Mouse (Mus musculus) layer of hippocampus, postnatal 14 days (tissue): ENCODE data around the gene Rxra. TPM values are rescaled to one million over a fixed set of nuclear protein-coding genes. Genes with fewer than 3 reads are reported as not detected.
A peak's percentile ranks its signal among the peaks of the same experiment; 100 is the strongest.

ENCODE experiments used
- DNase-seq, 2 experiments: peaks; one replicate each; pipeline ENCODE4 v3.0.0; 2021 to 2022; ENCODE audit warnings: low spot score in 2 of 2, mixed read lengths in 1 of 2
- total RNA-seq, 2 experiments: library from RNA; stranded (reverse); gene quantifications; 2 replicates each; pipeline ENCODE4 v1.2.3; 2021

Gene Rxra
- total RNA-seq, 2 experiments from 2014 or later, result 19.4 to 21.0 TPM

GRCm38 (mm10) chr2:27667677-27668076 lies 8.6 kb upstream of the Rxra start:
- DNase-seq, result no peak

- DNase-seq, result no peak
Measured at GRCm38 (mm10) chr2:27670746-27671145, 5.5 kb upstream of the Rxra start.

DNA sequence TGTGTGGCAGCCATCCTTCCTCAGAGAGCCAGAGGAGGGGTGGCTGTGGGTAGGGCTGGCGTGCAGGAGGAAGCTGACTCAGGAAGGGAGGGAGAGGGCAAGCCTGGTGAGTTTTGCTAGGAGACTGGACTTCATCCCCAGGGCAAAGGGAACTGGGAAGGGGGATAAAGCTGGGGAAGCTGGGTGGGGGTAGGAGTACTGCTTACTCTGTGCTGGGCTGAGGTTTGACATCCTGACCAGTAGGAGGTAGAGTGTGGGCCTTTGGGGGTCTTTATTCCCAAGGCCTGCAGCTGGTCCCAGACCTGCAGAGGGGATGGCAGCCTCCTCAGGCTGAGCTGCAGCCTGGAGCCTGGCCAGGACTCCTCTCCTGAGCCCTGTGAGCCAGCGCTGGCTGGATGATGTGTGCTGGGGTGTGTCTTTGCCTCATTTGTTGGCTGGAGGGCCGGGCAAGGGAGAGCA lies 4.6 kb upstream of the Rxra start:
- DNase-seq, result no peak

GRCm38 (mm10) chr2:27676478-27677325 lies 462 bp downstream of the Rxra start:
- peak in 1 of 2 experiments; percentile 36 for DNase-seq

DNA sequence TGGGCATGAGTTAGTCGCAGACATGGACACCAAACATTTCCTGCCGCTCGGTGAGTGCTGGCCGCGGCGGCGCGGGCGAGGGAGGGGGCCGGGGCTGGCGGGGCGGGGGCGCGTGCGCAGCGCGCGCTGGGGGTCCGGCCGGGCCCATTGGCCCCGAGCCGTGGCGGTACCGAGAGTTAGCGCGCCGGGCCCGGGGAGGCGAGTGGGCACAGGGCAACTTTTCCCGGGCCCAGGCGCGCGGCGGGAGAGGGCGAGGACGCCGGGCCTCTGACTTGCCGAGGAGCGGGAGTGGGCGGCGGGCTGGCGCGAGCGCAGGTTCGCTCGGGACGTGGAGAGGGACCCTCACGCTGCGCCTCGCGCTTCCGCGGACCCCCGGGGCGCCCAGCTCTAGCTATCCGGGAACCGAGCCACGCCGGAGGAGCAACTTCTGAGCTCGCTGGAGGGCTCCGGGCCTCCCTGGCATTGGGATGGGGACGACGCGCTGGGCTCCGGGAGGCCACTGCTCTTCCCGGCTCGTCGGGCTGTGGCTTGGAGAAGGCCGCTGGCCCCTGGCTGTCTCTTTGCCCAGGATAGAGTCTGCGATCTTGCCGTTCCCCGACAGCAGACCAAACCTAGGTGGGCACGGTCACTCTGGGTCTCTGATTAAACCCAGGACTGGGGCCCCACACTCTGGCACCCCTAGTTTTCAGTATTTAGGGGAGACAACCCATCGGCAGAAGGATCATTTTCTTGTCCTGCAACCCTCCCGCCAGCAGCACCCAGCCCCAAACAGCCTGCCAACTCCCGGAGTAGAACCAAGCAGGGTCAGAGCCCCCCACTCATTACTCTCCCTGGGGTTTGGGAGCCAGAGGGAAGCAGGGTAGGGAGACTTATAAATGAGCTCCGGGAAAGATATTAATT lies 1.4 kb downstream of the Rxra start:
- DNase-seq, result no peak

- DNase-seq, result no peak
Measured at GRCm38 (mm10) chr2:27678331-27678730, 2.1 kb downstream of the Rxra start.

GRCm38 (mm10) chr2:27678836-27679480 lies 2.7 kb downstream of the Rxra start:
- DNase-seq, result no peak

DNA sequence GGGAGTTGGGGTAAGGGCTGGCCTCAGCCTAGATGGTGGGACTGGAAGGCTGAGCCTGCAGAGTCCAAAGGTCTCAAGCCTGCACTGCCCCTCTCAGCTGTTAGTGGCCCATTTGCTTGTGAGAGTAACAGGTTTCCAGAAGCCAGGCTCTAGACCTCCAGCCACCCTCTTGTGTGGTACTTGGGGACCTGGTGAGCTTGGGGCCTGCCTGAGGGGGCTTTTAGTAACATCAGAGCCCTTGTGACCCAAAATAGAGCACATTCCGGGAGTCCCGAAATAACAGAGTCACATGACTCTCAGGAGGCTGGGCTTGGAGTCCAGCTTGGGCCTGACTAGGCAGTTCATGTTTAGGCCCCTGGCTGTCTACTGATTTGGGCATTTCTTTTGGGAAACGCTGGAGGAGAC lies 3.4 kb downstream of the Rxra start:
- DNase-seq, result no peak

- no peak for DNase-seq
Measured at GRCm38 (mm10) chr2:27680058-27680457, 3.8 kb downstream of the Rxra start.

GRCm38 (mm10) chr2:27680595-27680994 lies 4.4 kb downstream of the Rxra start:
- DNase-seq, result no peak

DNA sequence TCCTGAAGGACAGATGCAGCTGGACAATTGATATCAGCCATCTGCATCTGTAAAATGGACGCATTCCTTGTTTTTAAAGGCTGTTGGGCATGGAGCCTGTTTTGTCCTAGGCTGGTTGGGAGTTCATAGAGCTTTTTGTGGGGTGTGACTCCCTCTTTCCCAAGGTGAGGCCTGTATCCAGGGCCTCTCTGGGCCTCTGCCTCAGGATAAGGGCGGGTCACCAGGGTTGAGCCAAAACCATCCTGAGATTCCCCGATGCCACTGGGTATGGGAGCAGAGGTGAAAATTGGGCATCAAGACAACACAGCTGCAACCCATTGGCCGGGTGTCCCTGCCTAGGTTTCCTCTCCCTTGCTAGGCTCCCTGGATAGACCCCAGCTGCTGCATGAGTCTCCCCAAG lies 5.2 kb downstream of the Rxra start:
- no peak for DNase-seq

- DNase-seq, result no peak
Measured at GRCm38 (mm10) chr2:27682096-27682495, 5.9 kb downstream of the Rxra start.

DNA sequence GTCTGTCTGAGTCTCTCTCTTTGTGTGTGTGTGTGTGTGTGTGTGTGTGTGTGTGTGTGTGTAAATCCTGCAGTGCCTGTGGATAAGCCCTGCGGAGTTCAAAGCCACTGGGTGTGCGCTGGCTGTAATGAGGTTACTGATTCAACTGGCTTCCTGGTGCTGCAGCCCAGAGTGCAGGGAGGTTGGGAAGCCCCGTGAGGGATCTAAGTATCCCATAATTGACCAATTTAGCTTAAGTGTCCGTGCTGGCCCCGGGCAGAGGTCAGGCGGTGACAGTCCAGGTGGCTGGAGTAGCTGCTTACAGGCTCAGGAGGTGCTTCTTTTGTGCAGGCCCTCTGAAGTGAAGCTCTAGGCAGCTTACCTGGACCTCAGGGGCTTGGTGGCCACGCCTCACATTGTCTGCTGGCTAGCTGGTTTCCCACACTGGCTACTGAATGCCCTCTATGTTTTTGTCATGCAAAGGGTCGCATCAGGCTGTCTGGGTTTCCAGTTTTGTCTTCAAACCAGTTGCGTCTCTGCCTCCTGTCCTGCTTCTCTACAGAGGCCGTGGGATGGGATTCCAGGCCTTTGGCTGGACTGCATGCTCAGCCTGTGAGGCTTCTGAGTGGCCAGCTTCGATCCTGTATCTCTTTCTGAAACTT lies 7.9 kb downstream of the Rxra start:
- DNase-seq, result no peak

DNA sequence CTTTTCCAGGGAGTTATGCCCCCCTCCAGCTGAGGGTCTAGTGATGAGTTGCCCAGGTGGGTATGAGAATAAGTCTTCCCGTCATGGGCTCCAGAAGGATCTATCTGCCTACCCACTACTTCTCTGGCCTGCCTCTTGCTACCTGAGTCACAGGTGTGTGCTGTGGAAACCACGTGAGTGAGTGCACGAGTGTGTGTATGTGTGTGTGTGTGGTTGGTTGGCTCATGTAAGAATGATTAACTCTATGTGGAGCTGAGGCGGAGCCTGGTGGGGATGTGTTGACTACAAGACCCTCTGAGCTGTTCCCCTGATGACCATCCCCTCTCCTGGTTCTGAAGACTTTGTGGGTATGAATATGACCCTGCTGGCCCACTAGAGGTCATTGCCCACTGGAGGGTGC lies 9.7 kb downstream of the Rxra start:
- no peak for DNase-seq

DNA sequence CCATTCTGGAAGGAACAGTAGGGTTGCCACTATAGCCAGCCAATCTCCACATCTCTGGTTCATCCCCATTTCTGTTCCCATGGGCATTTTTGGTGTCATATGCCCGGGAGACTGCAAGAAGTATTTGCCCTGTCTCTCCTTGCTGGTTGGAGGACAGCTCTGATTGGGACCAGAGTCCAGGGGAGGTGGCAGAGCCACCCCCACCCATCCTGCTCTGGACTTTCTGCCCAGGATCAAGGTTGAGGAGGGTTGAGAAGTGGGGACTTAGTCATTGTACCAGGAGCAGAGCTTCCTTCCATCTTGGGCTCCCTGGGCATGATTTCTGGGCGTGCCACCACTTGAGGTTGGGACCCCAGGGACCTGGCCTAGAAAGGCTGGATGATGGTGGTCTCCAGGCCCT lies 10.1 kb downstream of the Rxra start:
- DNase-seq, result no peak

- no peak for DNase-seq
Measured at GRCm38 (mm10) chr2:27687041-27687440, 10.8 kb downstream of the Rxra start.

- DNase-seq, result no peak
Measured at GRCm38 (mm10) chr2:27687973-27688372, 11.7 kb downstream of the Rxra start.

- DNase-seq, result no peak
Measured at GRCm38 (mm10) chr2:27690714-27691113, 14.5 kb downstream of the Rxra start.

DNA sequence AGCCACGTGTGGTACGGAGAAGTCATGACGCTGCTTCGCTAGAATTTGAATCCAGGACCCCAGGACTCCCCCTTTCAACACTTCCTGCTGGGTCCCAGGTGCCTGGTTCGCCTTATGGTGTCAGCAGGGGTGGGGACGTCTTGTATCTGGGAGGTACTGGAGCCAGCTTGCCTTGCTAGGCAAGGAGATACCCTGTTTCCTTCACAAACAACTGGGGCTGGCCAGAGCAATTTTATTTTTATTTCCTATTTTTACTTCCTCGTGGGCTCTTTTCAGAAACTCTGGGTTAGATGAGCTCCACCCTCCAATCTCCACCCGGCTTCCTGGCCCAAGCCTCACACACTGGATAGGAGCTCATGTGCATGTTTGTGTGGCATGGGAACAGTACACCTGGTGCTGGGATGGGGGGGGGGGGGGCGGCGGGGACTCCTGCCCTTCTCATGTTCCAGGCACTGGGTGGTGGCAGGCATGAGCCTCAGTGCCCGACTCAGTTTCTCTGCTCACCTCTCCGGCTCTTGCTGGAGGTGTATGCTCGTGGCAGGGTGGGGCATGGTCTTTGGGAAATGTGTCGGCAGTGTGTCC lies 15.0 kb downstream of the Rxra start:
- no peak for DNase-seq

GRCm38 (mm10) chr2:27692608-27693007 lies 16.4 kb downstream of the Rxra start:
- DNase-seq, result no peak

GRCm38 (mm10) chr2:27693684-27694083 lies 17.4 kb downstream of the Rxra start:
- no peak for DNase-seq
